Mouse (Mus musculus) kidney, postnatal 10 days (tissue): ENCODE results near the gene Ubr3.

Experiments
- DNase-seq: peaks from one replicate; pipeline ENCODE4 v3.0.0; 2021; ENCODE audit warnings: mixed read lengths

Ubr3 gene

GRCm38 (mm10) chr2:70037221-70037620 is 140.2 kb downstream of the Ubr3 start:
- DNase-seq, result peak; percentile 37

GRCm38 (mm10) chr2:70038752-70039151 is 141.7 kb downstream of the Ubr3 start, which contains the start of gene Myo3b:
Gene Myo3b, plus strand, starts transcription at chr2:70039126.
- no peak for DNase-seq

DNA sequence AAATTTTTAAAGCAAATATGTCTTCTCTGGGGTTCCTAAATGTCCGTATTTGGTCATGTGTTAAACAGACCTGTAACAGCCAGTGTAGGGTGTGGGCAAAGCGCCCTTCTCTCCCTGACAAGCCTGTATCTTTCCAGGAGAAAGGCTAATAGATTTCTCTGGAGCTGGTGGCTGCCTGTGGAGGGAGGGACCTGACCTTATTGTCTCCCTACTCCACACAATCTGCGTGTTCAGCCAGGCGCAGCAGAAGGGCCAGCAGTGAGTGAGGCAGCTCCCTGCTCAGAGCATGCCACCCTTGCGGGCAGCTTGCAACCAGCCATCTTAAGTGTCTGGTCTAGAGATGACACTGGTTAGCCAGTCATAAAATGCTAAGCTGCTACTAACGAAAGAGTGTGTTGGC is 147.4 kb downstream of the Ubr3 start:
- no peak for DNase-seq

- DNase-seq, result no peak
Measured at GRCm38 (mm10) chr2:70047868-70048267, 150.8 kb downstream of the Ubr3 start.

GRCm38 (mm10) chr2:70053803-70054202 is 156.8 kb downstream of the Ubr3 start:
- DNase-seq, result no peak

DNA sequence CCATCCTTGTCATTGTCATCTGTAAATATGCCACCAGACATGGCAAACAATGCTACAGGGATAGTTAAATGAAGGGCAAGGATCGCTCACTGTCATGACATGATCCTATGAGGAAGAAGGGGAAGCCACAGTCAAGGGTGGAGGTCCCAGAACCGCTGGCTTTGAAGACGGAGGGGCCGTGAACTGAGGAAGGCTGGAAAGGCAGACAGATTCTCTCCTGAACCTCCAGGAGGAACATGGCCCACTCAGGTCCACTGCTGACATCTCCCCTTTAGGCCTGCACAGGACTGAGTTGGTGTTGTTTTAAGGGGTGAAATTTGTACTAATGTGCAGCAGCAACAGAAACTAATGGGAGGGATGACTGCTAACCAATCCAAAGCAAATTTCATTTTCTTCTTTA is 161.2 kb downstream of the Ubr3 start:
- DNase-seq, result no peak

- DNase-seq, result no peak
Measured at GRCm38 (mm10) chr2:70060359-70061345, 163.6 kb downstream of the Ubr3 start.

GRCm38 (mm10) chr2:70065116-70065515 is 168.1 kb downstream of the Ubr3 start:
- no peak for DNase-seq

- DNase-seq, result no peak
Measured at GRCm38 (mm10) chr2:70065729-70066300, 168.8 kb downstream of the Ubr3 start.

DNA sequence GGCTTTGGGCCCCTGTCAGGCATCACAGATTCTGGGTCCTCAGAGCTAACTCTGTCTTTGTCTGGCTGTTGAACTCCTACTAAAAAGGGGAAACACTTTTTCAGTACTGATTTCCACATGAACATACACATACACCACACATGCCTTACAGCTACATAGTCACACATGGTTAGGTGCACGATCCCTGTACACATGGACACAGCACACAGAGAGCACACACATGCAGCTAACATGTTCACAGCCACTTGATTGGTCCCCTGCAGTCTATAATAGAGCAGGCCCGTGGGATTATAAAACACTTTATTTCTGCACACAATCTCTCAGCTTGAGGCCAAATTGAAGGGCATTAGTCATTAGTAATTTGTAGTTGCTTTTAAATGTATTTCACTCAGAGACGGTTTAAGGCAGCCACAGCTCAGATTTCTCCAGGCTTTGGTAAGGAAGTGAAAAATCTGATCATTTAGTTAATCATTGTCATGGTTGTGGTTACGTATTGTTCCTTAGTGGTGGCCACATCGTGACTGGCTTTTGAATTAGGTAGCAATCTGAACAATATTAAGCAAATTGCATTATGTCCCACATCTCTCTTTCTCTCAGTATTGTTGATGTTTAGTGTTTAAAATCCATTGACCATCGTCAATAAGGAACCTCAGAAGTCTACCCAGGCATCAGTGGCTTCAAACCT is 169.4 kb downstream of the Ubr3 start:
- DNase-seq, result no peak

DNA sequence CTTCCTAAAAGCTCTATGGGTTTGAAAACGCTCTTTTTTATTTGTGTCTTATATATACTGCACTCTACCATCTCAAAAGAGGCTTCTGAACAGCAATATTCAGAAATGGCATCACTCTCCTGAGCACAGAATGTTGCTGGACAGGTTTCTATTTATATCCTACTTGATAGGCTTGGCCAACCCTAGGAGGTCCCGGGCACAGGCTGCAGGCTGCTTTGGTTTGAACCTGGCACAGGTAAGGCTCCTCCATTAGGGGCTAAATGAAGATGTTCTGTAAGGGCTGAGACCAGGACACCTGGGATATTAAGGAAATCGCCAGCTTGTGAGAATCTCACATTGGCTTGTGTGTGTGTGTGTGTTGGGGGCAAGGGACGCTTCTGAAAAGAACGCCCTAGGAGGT is 172.8 kb downstream of the Ubr3 start:
- peak; percentile 45 for DNase-seq
